Mouse (Mus musculus) brain, embryonic 18.5 days (tissue): Measurements from ENCODE around the gene Perp.

Experiments
- DNase-seq: peaks from one replicate; pipeline ENCODE4 v3.0.0-alpha.2; 2012; ENCODE audit warnings: low read depth, low spot score

Perp gene

DNA sequence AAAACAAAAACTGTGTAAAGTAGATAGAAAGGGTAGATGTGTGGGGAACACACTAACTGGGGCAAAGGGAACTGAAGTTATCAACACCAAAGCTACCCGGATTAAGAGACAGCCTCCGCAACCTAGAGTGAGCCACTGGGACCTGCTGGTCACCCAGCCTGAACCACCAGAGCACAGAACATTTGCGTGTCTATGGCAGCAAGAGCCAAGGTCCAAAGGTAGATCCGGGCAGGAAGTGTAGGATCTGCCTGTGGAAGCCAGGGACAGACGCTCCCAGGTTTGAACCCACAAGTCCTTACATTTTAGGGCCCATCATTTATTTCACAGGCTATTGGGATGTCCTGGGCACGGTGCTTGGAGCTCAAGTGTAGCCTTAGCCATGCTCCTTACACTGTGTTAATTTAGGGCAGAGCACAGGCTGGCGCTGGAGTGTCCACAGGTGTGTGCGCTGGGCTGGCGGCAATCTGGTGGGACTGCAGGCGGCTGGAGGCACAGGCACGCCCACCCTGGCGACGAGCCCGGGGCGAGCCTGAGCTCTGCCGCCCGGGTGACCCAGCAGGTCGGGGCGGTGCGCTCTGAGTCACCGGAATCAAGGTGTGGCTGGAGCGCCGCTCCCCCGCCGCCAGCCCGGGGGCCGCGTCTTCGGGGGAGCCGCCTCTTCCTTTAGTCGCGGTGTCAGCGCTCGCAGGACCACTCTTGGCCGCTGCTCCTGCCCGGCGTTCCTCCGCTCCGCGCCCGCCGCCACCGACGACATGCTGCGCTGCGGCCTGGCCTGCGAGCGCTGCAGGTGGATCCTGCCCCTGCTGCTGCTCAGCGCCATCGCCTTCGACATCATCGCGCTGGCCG is at the start of gene Perp:
Gene Perp (plus strand): TSS at position 580 of the 846 bp plus-strand sequence.
- DNase-seq, result no peak

DNA sequence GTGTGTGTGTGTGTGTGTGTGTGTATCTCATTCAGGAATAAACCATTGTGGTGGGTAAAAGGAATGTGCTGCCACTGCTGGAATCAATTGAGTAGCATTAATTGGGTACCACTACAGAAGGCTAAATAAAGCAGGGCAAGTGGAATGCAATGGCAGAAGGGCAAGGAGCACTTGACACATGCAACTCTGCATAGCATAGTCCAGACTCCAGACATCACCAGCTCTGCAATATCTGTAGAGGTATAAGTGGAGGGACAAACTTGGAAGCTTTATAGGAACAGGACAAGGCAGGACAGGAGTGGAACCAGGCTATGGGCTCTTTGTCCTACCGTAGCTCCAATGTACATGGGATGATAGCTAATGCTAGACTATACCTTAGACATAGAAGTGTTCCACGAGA is 33.1 kb upstream of the Perp start:
- DNase-seq, result no peak

DNA sequence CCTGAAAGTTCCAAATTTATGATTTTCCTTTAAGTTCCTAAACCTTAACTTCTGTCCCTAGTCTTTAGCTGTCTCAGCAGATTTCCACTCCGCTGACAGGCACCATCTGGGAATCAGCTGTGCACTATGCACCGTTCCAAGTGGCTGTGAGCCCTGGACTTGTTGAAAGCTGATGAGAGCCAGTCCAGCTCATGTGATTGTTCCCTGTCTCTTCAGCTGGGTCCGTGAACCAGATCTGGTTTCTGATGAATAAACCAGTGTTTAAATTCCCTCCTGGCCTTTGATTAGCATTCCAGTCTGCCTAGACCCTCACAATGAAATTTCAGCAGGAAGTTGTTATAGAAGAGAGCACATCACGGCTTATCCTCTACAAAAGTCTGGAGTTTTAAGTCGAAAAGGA is 28.3 kb upstream of the Perp start:
- DNase-seq, result peak; percentile 24

DNA sequence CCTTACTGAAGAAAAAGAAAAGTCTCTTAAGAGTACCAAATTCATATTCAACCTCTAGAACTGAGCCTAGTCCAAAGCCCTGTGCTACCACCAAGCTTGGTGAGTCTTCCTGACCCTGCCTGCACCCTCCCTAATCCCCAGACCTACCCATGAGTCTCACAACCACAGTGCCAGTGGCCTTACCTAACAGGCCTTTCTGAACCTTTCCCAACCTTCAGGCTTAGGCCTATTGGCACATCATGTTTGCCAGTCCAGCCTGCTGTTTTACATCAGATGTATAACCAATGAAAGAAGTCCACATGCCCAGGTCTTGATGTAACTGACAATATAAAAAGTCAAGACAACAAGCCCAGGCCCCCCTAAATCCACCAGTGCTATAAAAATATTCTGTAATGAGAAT is 19.7 kb upstream of the Perp start:
- DNase-seq, result no peak

DNA sequence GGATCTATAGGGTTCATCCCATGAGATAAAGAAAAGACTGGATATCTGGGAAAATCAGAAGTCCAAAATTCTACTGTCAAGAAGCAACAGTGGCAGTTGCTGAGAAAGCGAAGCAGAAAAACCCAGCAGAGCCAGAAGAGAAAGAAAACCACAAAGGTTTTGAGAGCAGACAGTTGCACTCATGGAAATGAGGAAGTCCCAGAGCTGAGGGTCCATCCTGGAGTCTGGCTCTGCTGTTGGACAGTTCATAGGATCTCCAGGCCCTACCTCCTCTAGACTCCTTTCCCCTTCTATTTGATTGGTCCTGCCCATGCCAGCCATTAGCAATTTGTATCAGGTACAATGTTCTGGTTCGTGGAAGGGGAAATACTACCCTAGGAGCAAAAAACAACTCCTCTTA is 18.7 kb upstream of the Perp start:
- no peak for DNase-seq

DNA sequence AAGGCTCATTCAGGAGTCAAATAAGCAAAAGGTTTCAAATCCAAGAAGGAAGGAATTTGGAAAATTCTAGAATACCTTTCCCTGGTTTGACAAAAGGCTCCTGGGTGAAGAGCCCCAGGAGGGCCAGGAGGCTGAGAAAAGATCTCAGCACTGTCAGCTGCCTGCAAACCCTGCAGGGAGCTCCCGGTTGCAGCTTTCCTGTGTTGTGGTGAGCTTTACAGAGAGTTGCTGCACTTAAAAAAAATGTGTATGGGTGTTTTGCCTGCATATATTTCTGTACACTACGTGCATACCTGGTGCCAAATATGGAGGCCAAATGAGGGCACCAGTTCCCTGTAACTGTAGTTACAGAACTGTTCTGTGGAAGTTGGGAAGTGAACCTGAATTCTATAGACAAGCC is 16.9 kb upstream of the Perp start:
- DNase-seq, result no peak

DNA sequence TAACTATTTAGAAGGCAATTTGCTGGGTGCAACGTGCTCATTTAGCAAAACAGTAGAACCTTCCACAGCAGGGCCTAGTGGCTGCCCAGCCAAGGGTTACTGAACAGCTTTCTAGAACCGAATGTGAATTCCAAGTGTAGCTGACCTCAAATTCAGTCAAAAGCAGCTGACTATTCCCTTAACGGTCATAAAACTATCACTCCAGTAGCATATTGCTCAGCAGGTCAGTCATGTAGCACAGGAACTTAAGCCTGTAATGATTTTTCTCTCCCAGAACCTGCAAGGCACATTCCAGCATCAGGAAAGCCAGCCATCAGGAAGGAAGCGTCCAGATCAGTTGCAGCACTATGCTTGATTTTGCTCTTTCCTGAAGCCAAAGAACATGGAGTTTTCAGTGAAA is 14.5 kb upstream of the Perp start:
- DNase-seq, result no peak

DNA sequence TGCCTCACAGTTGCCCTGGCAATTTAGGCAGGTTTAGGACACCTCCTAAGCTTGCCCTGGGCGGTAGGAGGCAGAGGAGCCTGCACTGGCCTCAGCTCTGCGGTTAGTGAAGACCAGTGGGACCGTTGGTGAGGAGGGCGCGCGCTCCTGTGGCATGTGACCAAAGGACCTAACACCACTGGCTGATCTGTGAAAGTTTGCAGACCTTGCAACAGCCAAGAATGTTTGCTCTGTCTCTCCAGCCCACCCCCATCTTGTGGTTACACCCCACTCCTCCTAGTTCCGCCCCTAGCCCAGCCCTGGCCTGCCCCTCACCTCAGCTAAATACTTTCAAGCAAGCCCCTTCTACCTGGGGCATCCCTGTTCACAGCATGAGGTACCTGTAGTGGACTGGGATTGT is 13.0 kb upstream of the Perp start:
- DNase-seq, result no peak

DNA sequence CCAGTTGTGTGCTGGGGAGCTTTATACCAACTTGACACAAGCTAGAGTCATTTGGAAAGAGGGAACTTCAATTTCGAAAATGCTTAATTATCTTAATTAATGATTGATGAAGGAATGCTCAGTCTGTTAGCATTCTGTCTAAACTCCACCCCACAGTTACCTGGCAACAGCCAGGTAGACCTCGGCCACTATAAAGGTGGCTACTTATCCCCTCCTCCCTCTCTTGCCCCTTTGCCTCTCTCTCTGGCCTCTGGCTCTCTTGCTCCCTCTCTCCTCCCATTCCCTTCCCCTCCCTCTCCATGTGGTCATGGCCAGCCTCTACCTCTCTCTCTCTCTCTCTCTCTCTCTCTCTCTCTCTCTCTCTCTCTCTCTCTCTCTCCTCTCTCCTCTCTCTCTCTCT is 10.4 kb upstream of the Perp start:
- DNase-seq, result no peak

DNA sequence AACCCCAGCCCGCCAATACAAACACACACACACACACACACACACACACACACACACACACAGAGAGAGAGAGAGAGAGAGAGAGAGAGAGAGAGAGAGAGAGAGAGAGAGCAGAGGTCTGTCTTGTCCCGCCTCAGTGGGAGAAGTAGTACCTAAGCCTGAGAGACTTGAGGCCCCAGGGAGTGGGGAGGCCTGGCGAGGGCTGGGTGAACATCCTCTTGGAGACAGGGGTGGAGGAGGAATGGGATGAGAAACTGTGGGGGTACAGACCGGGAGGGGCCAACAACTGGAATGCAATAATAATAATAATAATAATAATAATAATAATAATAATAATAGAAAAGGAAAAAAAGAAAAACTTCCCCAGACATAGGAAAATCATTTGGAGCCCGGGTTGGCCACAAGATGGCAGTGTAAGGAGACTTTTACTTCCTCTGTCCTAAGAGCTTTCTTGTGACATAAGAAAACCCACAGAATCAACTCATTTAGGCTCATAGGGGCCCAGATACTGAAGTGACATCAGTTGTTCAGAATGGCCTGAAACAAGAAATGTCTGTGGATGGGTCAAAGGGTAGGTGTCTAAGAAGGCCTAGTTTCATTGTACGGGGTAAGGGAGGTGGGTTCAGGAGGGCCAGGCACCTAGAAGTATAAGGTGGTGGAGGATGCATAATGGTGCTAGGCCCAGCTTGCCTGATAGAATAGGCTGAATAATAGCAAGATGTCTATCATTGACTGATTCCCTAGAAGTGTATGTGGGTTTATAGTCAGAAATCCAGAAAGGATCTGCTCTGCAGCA is 8.9 kb upstream of the Perp start:
- DNase-seq, result no peak

DNA sequence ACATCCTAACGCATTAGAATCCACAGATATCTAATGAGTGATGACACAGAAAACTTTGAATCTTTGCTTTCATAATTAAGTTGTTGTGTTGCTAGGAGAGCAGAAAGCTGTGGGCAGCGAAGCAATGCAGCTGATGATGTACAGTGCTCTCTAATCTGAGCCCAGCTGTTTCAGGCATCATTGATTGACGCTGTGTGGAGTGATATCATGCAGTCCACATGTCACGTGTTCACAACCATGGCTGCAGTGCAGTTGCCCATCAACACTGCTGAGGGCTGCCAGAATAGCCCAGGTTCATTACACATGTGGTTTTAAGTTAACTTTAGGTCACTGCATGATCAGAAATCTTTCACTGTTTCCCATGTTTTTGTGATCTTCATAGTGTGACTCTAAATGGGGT is 5.3 kb upstream of the Perp start:
- DNase-seq, result no peak

DNA sequence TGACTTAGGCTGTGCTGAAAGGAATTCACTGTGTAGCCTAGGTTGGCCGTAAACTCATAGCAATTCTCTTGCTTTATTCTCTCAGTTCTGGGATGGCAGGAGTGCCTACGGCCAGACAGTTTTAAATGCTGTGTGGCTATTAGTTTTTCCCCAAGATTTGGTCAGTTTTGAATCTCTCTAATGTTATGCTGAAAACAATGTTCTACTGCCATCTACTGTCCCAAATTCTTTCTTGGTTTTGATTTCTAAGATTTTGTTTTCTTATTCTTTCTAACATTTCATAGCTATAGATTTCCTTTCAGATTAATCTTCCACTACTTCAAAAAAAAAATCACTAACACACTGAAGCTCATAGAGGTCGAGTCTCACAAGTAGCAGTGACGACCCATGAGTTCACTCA is 4.1 kb upstream of the Perp start:
- DNase-seq, result no peak

DNA sequence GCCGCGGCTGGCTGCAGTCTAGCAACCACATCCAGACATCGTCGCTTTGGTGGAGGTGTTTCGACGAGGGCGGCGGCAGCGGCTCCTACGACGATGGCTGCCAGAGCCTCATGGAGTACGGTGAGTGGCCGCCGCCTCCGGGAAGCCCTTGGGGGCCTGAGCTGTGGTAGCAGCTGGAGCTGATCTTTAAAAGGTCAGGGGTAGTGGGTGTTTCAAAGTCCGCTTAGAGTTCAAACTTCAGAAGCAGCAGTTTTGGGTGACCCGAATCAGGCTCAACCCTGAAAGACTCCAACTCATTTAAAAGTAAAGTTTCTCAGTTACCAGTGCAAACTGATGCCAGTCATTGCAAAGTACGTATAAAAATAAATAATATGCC is 455 bp downstream of the Perp start:
- DNase-seq, result no peak

DNA sequence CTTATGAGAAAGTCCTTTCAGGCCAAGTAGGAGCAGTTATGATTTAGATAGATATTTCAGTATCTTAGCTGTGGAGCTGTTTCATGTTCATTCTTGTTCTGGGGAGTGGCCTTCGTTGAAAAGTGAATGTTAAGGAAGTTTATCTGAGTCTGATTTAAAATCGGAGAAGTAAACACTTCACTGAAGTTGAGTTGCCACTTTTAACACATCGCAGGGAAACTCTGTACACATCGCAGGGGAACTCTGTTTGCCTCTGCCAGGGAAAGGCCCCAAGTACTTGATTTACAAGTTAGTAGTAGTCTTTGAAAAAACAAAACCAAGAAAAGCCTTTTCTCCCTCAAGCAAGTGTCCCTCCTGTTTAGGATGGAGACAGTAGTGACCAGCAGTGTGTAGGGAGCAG is 891 bp downstream of the Perp start:
- DNase-seq, result no peak

DNA sequence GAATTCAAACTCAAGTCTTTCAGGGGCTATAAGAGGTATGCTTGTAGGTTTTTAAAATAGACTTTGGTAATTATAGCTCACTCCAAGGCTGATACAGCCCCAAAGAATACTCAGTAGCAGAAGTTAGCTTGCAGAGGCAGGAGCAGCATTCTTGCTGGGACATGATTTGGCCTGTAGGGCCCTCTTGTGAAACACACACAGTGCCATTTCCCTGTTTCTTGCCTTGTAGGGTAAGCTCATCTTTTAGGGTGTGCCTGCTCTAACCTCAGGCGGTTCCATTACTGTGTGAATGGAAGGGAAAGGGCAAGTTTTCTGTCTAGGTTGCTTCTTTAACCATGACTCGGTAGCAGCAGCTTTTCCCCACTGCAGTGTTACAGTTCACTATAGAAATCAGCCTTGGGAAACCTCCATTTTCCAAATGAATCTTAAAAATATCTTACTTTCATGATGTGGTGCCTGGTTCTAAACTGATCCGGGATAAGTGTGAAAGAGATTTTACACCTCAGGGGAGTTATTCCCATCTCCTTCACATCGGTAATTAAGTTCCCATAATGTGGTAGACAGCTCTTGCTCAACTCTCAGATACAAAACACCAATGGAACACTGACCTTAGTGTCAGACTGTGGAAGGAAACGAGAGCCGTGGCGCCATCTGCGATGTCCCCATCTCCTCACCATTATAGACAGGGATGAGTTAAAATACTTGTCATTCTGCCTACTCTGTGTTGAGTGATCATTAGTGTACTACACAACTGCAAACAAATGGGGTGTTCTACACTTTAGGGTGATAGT is 1.8 kb downstream of the Perp start:
- no peak for DNase-seq

DNA sequence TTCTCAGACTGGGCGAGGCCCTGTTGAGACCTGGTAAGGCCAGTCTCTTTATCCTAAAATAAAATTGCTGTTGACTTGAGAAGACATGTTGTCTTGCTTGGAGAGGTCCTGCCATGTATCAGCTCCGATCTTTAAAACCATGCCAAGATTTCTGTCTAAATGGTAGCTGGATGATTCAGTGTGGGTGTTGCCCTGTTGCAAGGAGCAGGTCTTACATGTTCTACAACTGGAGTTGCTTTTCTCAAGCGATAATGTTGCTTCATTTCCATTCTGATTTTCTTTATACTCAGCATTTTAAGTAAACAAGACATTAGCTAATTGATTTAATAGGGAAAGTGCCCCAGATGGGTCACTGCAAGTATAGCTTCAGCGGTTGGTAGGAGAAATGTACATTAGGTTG is 5.4 kb downstream of the Perp start:
- DNase-seq, result no peak

DNA sequence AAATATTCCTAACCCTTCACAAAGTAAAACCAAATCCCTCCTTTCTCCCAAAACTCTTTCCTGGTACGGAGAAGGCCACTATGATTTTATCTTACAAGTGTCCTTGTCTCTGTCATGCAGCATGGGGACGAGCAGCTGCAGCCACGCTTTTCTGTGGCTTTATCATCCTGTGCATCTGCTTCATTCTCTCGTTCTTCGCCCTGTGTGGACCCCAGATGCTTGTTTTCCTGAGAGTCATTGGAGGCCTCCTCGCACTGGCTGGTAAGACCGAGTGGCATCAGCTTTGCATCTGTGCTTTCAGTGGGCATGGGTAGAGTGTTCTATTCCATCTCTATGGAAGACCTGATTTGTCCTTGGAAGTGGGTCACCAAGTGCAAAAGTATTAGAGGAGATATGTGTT is 8.6 kb downstream of the Perp start:
- no peak for DNase-seq

DNA sequence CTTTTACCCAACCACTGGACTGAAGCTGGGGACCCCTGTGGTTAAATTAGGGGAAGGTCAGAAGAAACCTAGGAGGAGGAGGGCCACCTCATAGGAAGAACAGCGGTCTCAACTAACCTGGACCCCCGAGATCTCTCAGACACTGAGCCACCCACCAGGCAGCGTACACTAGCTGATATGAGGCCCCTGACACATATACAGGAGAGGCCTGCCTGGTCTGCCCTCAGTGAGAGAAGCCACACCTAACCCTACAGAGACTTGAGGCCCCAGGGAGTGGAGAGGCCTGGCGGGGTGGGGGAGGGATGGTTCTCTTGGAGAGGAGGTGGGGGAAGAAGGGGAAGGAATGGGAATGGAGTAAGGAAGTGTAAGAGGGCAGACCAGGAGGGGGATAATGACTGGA is 12.4 kb downstream of the Perp start:
- DNase-seq, result no peak

DNA sequence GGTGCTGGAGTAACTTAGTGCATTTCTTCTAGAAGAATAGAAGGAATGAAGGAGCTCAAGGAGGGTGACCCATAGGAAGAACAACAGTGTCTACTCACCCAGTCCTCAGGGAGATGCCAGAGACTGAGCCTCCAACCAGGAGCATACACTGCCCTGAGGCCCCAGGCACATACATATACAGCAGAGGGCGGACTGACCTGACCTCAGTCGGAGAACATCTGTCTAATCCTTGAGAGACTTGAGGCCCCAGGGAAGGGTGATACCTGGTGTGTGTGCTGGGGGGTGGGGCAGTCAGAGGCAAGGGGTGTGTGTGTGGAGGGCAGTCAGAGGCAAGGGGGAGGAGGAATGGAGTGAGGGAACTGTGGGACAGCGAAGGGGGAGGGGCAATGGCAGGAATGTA is 14.8 kb downstream of the Perp start:
- no peak for DNase-seq

DNA sequence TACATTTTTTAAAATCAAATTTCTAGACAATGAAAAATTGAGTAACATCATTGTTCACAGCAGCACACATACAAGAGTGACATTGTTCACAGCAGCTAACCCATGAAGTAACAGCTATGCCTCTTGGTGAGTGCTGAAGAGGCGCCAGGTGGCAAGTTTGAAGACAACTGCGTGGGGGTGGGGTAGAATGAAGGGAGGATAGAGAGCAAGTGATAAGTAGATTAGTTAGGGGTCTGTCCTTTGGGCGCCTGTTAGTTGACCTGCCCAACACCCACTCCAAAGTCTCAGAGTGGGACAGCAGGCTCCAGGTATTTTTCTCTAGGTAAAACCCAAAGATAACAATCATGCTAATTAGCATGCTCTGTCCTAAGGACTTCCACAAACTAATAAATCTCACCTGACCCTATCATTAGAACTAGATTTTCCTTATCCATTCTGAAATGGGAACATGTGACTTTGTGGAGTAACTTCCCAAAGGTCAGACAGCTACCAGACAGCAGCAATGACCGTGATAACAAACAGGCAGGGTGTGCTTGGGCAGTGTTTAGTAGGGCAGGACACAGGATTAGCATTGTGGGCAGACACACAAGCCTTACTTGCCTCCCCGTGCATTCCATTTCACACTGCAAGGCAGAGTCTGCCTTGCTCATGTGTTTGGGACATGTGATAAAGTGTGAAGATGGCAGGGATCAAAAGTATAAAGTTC is 15.5 kb downstream of the Perp start:
- DNase-seq, result no peak

DNA sequence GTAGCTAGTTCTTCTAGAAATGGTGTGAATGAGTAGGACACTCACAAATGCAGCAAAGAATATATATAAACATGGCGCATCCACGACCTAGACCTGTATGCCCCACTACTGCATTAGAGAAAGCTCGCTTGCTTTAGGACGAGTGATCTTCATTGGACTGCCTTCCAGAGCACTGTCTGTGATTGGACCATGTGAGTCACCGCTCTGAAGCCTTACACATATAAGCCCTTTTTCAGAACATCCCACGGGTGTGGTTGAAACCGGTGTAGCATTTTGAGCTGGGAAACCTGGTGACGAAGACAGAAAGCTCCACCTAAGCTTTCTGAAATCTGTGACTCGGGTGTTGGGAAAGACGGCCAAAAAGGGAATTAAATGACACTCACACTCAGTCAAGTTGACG is 16.0 kb downstream of the Perp start:
- no peak for DNase-seq

DNA sequence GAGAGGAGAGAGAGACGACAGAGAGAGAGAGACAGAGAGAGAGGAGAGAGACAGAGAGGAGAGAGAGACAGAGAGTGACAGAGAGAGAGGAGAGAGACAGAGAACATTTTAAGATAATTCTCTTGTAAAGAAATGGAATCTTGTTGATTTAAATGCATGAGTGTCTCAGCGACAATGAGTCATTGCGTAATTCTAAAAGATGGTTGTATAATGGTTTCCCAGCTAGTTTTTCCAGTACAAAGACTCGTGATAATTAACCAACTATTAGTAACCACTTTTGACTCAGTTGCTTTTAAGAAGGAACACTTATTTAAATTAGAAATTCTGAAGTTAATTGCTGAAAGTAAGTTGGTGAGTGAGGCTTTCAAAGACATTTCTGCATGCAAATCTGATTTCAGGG is 16.6 kb downstream of the Perp start:
- DNase-seq, result no peak
